Mouse (Mus musculus): Measurements from ENCODE around the gene Pde11a. TPM values are rescaled to one million over a fixed set of nuclear protein-coding genes. Genes with fewer than 3 reads are reported as not detected.
A peak's percentile ranks its signal among the peaks of the same experiment; 100 is the strongest.
"Not testable (repeated sequence)": the region's sequence is repeated elsewhere in the genome, so short reads cannot be mapped to it uniquely, and the experiment has no call there.

Pde11a gene
- polyA plus RNA-seq, 1 experiment from 2014 or later = 0.28 TPM

DNA sequence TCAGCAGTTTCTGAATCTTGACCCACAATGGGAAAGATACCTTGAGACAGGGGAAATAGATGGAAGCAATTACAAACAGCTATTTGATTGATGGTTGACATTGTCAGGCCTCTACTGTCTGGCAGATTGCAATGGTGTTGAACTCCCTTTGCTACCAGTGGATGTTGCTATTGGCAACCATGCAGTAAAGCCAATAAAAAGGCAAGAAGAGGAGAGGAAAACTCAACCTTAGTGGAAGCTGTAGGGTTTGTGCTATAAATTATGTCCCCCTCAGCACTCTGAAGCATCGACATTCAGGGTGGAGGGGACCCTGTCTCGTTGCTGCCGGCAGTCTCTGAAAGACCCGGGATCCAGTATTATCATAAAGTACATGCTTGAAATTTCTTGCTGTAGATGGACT is 350.2 kb downstream of the Pde11a start:
- no peak overlapping the region for H3K9ac ChIP-seq
- DNase-seq (no peak), ATAC-seq (ENCODE audit: insufficient read depth) (no peak)
- H3K4me2 ChIP-seq = no peak overlapping the region
- no peak overlapping the region for H3K27ac ChIP-seq (ENCODE audit: low read depth)
- no peaks in the 10 kb centered on the region for H3K9me3 ChIP-seq (ENCODE audit: low read depth, low read length)
- peaks cover 25% of the 10 kb centered on the region for H3K4me1 ChIP-seq (ENCODE audit: insufficient read depth)
- 31% methylated on average over 4 of the region's 4 CpGs for WGBS
- no peaks in the 10 kb centered on the region for H3K36me3 ChIP-seq (ENCODE audit: insufficient read depth)
- H3K4me3 ChIP-seq (ENCODE audit: low read depth, low read length) = no peak overlapping the region
- TF ChIP-seq CTCF (IDR thresholded peaks at IDR 0.05; ENCODE audit: low read depth) = no peak
- no peaks in the 10 kb centered on the region for H3K27me3 ChIP-seq (ENCODE audit: insufficient read depth, low read length)

DNA sequence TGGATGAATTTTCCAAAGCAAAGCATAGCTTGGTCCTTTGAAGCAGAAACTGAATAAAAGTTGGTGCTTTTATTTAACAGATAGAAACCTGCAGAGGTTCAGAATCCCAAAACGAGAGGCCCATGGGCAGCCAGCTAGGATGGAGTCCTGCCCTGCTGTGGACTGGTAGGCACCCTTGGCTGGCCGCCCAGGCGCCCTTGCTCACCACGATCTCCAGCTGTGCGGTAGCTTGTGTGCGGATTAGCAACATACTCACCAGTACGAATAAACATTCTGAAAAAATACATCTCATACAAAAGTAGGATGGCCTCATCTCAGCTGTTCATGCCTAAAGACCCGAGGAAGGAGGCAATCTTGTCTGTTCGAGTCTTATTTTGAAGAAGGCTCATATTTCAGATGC is 350.8 kb downstream of the Pde11a start:
- Histone ChIP-seq H3K4me2 (no peak overlapping the region), H3K9me3 (ENCODE audit: low read depth, low read length) (no peaks in the 10 kb centered on the region), H3K27me3 (ENCODE audit: insufficient read depth, low read length) (no peaks in the 10 kb centered on the region), H3K27ac (ENCODE audit: low read depth) (no peak overlapping the region), H3K4me3 (ENCODE audit: low read depth, low read length) (no peak overlapping the region), H3K36me3 (ENCODE audit: insufficient read depth) (no peaks in the 10 kb centered on the region), H3K4me1 (ENCODE audit: insufficient read depth) (peaks cover 25% of the 10 kb centered on the region), H3K9ac (no peak overlapping the region)
- TF ChIP-seq CTCF (IDR thresholded peaks at IDR 0.05; ENCODE audit: low read depth) = no peak
- DNase-seq = no peak
- no peak for ATAC-seq (ENCODE audit: insufficient read depth)
- 56% methylated on average over 9 of the region's 9 CpGs for WGBS

DNA sequence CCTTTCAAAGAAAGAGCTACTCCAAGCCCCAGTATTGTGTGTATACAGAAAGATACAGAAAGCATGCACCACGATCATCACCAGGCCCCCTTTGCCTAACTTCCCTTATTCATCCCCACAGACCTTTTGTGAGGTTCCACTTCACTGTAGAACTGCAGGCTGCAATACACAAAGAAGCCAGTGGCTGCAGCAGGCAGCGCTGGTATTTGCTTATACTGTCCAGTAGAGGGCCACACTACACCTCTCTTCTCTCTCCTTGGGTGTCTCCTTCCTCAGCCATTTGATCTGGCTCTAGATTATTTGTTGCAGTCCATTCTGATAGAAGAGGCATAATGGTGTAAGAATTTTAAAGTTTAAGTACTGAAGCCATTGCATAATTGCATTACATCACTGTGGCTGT is 353.4 kb downstream of the Pde11a start:
- Histone ChIP-seq H3K4me2 (no peak overlapping the region), H3K36me3 (ENCODE audit: insufficient read depth) (no peaks in the 10 kb centered on the region), H3K4me3 (ENCODE audit: low read depth, low read length) (no peak overlapping the region), H3K4me1 (ENCODE audit: insufficient read depth) (peaks cover 11% of the 10 kb centered on the region), H3K9ac (no peak overlapping the region), H3K27ac (ENCODE audit: low read depth) (peak overlapping the region; percentile 46; the same call in 1 of the 2 replicates), H3K9me3 (ENCODE audit: low read depth, low read length) (no peaks in the 10 kb centered on the region), H3K27me3 (ENCODE audit: insufficient read depth, low read length) (no peaks in the 10 kb centered on the region)
- 1% methylated on average over 2 of the region's 2 CpGs for WGBS
- TF ChIP-seq CTCF (IDR thresholded peaks at IDR 0.05; ENCODE audit: low read depth) = peak; percentile 100
- ATAC-seq (ENCODE audit: insufficient read depth) (peak; percentile 68), DNase-seq (peak; percentile 93)

DNA sequence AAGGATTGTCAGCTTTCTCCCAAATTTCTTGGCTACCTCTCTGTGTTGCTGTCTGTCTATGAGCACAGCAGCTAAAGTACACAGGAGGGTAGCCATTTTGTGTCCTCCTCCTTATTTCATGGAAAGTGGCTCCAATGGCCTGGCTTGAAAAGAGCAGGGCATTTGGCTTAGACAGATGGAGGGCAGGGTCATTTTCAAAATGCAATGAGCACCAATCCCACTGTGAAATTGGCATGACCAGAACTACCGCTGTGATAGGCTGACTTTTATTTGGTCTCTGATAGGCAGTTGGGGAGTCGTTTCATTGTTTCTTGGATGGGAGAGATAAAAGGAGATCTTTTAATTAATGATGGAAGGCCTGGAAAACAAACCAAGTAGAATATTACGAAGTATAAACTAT is 354.7 kb downstream of the Pde11a start:
- no peak for ATAC-seq (ENCODE audit: insufficient read depth)
- no peak overlapping the region for H3K27ac ChIP-seq (ENCODE audit: low read depth)
- no peak overlapping the region for H3K4me3 ChIP-seq (ENCODE audit: low read depth, low read length)
- TF ChIP-seq CTCF (IDR thresholded peaks at IDR 0.05; ENCODE audit: low read depth) = no peak
- no peak overlapping the region for H3K9ac ChIP-seq
- no peaks in the 10 kb centered on the region for H3K36me3 ChIP-seq (ENCODE audit: insufficient read depth)
- H3K4me2 ChIP-seq = no peak overlapping the region
- H3K4me1 ChIP-seq (ENCODE audit: insufficient read depth) = peaks cover 11% of the 10 kb centered on the region
- 56% methylated on average over 3 of the region's 3 CpGs for WGBS
- no peak for DNase-seq
- H3K9me3 ChIP-seq (ENCODE audit: low read depth, low read length) = no peaks in the 10 kb centered on the region
- no peaks in the 10 kb centered on the region for H3K27me3 ChIP-seq (ENCODE audit: insufficient read depth, low read length)

DNA sequence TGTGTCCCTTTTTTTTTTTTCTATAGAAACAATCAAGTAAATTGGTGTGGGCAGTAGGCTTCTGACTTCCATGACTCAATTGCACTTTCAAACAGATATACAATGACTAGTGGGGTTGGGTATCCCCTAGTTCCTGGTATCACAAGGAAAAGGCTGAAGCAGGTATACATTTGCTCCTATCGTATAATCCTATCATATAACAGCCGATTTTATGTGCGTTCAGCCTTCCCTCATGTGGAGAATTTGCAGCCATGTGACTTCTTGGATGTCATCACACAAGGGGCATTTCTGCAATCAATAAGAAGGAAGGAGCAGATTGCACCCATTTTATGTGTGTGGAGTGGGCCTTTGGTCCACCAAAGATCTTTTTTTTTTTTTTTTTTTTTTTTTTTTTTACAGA is 355.5 kb downstream of the Pde11a start:
- no peak for DNase-seq

DNA sequence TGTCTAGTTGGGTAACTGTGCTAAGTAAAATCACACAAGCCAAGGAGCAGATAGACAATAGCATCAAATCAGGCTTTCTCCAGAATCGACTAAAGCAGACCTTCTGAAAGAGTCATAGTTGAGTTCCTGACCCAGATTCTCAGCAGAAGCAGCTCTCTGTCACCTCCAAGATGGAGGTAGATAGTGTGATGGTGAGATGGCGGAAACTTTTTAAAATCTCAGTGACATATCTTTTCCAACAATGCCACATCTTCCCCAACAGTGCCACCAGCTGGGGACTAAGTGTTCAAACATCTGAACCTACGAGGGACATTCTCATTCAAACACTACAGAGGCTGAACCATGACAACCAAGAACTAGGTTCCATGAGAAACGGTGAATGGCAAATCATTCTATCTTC is 355.9 kb downstream of the Pde11a start:
- peak; percentile 14; the same call in 1 of the 2 replicates for TF ChIP-seq CTCF (IDR thresholded peaks at IDR 0.05; ENCODE audit: low read depth)
- Histone ChIP-seq H3K36me3 (ENCODE audit: insufficient read depth) (no peaks in the 10 kb centered on the region), H3K27me3 (ENCODE audit: insufficient read depth, low read length) (no peaks in the 10 kb centered on the region), H3K4me2 (no peak overlapping the region), H3K9ac (no peak overlapping the region), H3K27ac (ENCODE audit: low read depth) (no peak overlapping the region), H3K4me3 (ENCODE audit: low read depth, low read length) (no peak overlapping the region), H3K4me1 (ENCODE audit: insufficient read depth) (peaks cover 1% of the 10 kb centered on the region), H3K9me3 (ENCODE audit: low read depth, low read length) (no peaks in the 10 kb centered on the region)
- DNase-seq (no peak), ATAC-seq (ENCODE audit: insufficient read depth) (no peak)
- WGBS = 95% methylated on average over 4 of the region's 4 CpGs

More for the DNA sequence above, 355.5 kb downstream of the Pde11a start:
- WGBS = 92% methylated on average over 3 of the region's 3 CpGs
- Histone ChIP-seq H3K27me3 (ENCODE audit: insufficient read depth, low read length) (no peaks in the 10 kb centered on the region), H3K4me1 (ENCODE audit: insufficient read depth) (peaks cover 6% of the 10 kb centered on the region), H3K9ac (no peak overlapping the region), H3K9me3 (ENCODE audit: low read depth, low read length) (no peaks in the 10 kb centered on the region), H3K4me2 (no peak overlapping the region), H3K36me3 (ENCODE audit: insufficient read depth) (no peaks in the 10 kb centered on the region), H3K27ac (ENCODE audit: low read depth) (no peak overlapping the region), H3K4me3 (ENCODE audit: low read depth, low read length) (no peak overlapping the region)
- no peak for ATAC-seq (ENCODE audit: insufficient read depth)
- TF ChIP-seq CTCF (IDR thresholded peaks at IDR 0.05; ENCODE audit: low read depth) = no peak

DNA sequence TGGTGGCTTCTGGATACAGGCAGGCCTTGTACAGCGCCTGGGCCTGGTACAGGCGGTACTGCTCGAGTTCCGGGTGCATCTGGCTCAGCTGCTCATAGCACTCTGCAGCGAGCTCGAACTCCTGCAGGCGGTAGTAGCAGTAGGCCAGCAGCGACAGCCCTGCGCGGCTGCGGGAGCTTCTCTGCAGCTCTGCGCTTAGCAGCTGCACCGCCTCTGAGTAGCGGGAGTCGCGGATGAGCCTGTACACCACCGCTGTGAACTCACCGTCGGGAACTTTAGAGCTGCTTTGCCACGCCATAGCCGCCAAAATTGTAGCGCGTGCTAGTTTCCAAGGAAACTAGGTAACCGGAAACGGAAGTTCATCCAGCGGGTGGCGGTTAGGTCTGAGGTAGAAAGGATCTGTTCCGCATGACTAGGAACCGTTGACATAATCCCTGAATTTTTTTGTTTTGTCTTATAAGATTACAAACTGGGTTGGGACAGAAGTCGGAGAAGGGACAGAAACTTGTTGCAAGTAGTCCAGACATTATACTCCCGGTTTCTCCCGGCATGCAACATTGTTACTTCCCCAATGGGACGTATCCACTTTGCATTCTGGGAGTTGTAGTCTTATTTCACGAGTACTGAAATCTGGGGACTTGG is 357.0 kb downstream of the Pde11a start, which contains the start of gene Ttc30a1:
Gene Ttc30a1, minus strand, starts transcription at position 528 of the 642 bp plus-strand sequence.
- peak; percentile 93 for DNase-seq
- H3K4me1 ChIP-seq (ENCODE audit: insufficient read depth); H3K27ac ChIP-seq (ENCODE audit: low read depth); H3K27me3 ChIP-seq (ENCODE audit: insufficient read depth, low read length); H3K9me3 ChIP-seq (ENCODE audit: low read depth, low read length); H3K36me3 ChIP-seq (ENCODE audit: insufficient read depth): not testable (repeated sequence)
- H3K9ac ChIP-seq = peak within 1 kb of the TSS; percentile 46
- peak; percentile 64 for ATAC-seq (ENCODE audit: insufficient read depth)
- 2% methylated on average over 30 of the region's 34 CpGs for WGBS
- H3K4me3 ChIP-seq (ENCODE audit: low read depth, low read length) = peak within 1 kb of the TSS; percentile 39
- H3K4me2 ChIP-seq = peak within 1 kb of the TSS; percentile 68

DNA sequence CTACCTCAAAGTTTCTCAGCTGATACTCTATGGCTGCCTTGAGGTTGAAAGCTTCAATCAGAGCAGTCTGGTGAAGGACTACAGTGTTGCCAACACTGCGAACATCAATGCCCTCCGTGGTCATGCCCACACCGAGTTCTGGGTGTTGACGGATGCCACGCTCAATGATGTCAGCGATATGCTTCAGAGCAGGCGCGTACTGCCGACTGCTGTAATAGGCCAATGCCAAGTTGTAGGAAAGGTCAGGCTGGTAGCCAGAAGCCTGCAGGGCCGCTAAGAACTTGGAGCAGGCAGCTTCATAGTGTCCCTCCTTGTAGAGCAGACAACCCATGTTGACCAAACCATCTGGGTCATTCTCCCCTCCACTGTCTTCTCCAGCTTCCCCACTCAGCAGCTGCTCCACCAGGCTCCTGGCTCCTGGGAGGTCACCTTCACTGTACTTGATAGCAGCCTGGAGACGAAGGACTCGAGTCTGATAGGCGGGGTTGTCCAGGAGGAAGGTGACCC is 357.6 kb downstream of the Pde11a start:
- H3K27ac ChIP-seq (ENCODE audit: low read depth); H3K27me3 ChIP-seq (ENCODE audit: insufficient read depth, low read length); H3K4me1 ChIP-seq (ENCODE audit: insufficient read depth); H3K36me3 ChIP-seq (ENCODE audit: insufficient read depth); DNase-seq; H3K9me3 ChIP-seq (ENCODE audit: low read depth, low read length); H3K9ac ChIP-seq: not testable (repeated sequence)
- 0 out of 2 replicates have a peak, but pooled peaks have one; percentile 8 for ATAC-seq (ENCODE audit: insufficient read depth)
- Histone ChIP-seq H3K4me2 (peak overlapping the region; percentile 68), H3K4me3 (ENCODE audit: low read depth, low read length) (peak overlapping the region; percentile 39)
- WGBS = 95% methylated on average over 13 of the region's 13 CpGs

DNA sequence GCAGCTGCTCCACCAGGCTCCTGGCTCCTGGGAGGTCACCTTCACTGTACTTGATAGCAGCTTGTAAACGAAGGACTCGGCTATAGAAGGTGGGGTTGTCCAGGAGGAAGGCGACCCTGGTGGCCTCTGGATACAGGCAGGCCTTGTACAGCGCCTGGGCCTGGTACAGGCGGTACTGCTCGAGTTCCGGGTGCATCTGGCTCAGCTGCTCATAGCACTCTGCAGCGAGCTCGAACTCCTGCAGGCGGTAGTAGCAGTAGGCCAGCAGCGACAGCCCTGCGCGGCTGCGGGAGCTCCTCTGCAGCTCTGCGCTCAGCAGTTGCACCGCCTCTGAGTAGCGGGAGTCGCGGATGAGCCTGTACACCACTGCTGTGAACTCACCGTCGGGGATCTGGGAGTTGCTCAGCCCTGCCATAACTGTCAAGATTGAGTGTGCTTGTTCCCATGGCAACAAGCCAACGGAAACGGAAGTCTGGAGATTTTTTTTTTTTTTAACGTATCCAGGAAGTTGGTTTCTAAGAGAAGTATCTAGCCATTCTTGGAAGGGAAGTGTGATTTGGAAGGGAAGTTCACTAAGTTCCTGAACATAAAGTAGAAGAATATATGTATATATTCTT is 360.7 kb downstream of the Pde11a start, which contains the start of gene Ttc30a2:
Gene Ttc30a2, minus strand, starts transcription at position 419 of the 617 bp plus-strand sequence.
- H3K9me3 ChIP-seq (ENCODE audit: low read depth, low read length); H3K4me3 ChIP-seq (ENCODE audit: low read depth, low read length); H3K27ac ChIP-seq (ENCODE audit: low read depth); H3K36me3 ChIP-seq (ENCODE audit: insufficient read depth); H3K9ac ChIP-seq; H3K4me1 ChIP-seq (ENCODE audit: insufficient read depth); H3K27me3 ChIP-seq (ENCODE audit: insufficient read depth, low read length); H3K4me2 ChIP-seq: not testable (repeated sequence)
- 26% methylated on average over 17 of the region's 24 CpGs for WGBS
- ATAC-seq (ENCODE audit: insufficient read depth) (peak; percentile 19; the same call in 1 of the 2 replicates), DNase-seq (peak; percentile 72)

DNA sequence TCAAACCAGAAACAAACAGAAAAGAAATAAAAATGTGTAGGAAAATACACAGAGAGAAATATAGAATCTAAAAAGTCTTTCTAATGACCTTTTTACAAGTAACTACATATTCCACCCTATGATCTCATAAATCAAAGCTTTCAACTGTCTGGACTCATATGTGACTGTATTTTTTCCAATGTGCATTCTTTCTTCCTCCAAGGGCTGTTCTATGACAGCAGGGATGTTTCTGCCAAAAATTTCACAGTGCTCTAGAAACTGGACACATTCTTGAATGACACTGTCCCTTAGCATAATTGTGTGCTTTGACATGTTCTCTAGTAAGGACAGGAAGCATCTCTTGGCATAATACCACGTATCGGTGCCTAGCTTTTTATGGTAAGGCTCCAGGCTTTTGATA is 362.5 kb downstream of the Pde11a start:
- not testable (repeated sequence) for H3K36me3 ChIP-seq (ENCODE audit: insufficient read depth); H3K9me3 ChIP-seq (ENCODE audit: low read depth, low read length); H3K4me2 ChIP-seq; H3K4me1 ChIP-seq (ENCODE audit: insufficient read depth); H3K27ac ChIP-seq (ENCODE audit: low read depth); H3K9ac ChIP-seq; H3K27me3 ChIP-seq (ENCODE audit: insufficient read depth, low read length); H3K4me3 ChIP-seq (ENCODE audit: low read depth, low read length)
- WGBS = 49% methylated on average over 2 of the region's 2 CpGs
- ATAC-seq (ENCODE audit: insufficient read depth) (0 out of 2 replicates have a peak, but pooled peaks have one; percentile 39), DNase-seq (peak; percentile 71)
